Mouse (Mus musculus) adrenal gland, adult 8-10 months (tissue): Measurements from ENCODE around the gene Pou2af1. TPM values are rescaled to one million over a fixed set of nuclear protein-coding genes. Genes with fewer than 3 reads are reported as not detected.

ENCODE experiments used
- DNase-seq: peaks from one replicate; pipeline ENCODE4 v3.0.0; 2022
- total RNA-seq, 4 experiments: library from RNA; stranded (reverse); gene quantifications; 2 replicates each; pipeline ENCODE4 v1.2.4; 2022

Pou2af1 gene
- total RNA-seq: under 1 TPM; 0.35 to 0.71 (median 0.52) TPM

- no peak for DNase-seq
These were observed at the start of gene Pou2af1 for GRCm38 (mm10) chr9:51213023-51213728. TSS of gene Pou2af1 (plus strand) at chr9:51213708.

GRCm38 (mm10) chr9:51163989-51164388 is 49.5 kb upstream of the Pou2af1 start:
- DNase-seq: no peak

GRCm38 (mm10) chr9:51165312-51166180 is 48.0 kb upstream of the Pou2af1 start, which contains the start of gene Gm32742:
TSS of gene Gm32742 (minus strand) at chr9:51165517.
- no peak for DNase-seq

GRCm38 (mm10) chr9:51167954-51168353 is 45.6 kb upstream of the Pou2af1 start:
- no peak for DNase-seq

- no peak for DNase-seq
These were observed 44.8 kb upstream of the Pou2af1 start for GRCm38 (mm10) chr9:51168698-51169097.

DNA sequence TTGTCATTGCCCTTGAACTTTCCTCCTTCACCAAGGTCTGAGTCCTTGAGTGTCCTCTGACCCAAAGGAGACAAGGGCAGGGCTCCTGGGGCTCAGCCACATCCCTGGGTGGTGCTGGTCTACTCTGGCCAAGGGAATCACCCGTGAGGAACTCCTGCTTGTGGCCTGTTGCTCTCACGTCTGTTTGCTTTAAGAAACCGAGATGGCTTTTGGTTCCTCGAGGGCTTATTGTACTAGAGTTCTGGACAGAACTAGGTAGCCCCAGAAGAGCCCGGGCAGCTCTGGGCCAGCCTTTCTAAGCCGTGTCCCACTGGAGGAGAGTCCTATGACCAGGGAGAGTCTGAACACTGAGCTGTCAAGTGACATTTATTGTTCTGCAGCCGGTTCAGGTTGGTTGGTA is 44.4 kb upstream of the Pou2af1 start:
- DNase-seq: no peak

DNA sequence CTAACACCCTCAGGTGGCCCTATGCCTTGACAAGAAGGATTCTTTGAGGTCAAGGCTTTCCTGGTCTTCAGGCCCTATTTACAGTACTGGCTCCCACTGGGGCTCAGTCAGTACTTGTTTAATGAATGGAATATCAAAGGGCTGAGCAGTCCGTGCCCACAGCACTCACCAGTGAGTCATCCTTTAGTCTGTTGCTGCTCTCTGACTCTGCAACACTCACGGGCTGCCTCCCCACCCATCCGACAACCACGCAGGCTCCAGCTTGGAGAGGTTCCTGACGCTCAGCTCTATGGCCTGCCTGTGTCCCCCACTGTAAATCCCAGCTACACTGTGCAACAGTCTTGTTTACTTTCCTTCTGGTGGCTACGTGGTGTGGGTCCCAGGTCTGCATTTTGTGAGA is 43.2 kb upstream of the Pou2af1 start:
- DNase-seq: peak; percentile 15

DNA sequence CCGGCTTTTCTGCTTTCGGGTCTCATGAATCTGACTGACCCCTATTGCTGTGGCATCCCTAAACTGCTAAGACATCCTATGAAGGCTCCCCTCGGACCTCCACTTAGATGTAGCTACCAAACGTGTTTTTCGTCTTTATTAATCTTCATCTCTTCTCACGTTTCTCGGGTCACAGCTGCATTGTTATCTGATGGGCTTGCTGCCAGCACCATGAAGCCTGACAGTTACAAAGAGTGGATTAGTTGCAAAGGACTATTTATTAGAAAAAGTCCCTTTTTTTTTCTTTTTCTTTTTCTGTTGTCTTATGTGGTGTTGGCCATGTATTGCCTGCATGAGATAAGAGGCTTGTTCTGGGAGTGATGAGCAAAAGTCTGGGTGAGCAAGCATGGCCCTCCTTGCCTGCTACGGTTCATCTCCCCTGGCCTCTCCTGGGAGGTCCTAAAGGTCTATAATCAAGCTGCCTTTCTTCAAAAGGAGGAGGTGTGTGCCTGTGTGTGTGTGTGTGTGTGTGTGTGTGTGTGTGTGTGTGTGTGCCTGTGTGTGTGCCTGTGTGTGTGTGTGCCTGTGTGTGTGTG is 38.5 kb upstream of the Pou2af1 start:
- DNase-seq: no peak

GRCm38 (mm10) chr9:51175722-51176121 is 37.8 kb upstream of the Pou2af1 start:
- DNase-seq: no peak

DNA sequence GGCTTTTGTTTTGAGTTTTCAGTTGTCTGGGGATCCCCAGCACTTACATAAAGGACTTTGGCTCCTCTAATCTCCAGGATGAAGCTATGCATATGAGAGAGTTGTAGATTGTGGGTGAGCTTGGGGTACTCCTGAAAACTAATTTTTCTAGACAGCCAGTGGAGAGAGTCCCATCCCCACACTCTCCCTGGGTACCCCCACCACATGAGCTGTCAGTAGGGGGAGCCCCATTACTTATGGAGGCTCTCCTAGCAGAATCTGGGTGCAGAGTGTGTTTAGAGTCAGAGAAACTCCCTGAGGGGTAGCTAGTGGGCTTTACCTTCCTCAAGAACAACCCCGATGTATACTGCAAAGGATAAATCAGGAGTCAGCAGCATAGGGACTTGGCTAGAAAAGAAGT is 35.2 kb upstream of the Pou2af1 start:
- DNase-seq: no peak

GRCm38 (mm10) chr9:51180621-51181020 is 32.9 kb upstream of the Pou2af1 start:
- DNase-seq: no peak

GRCm38 (mm10) chr9:51182716-51183710 is 30.5 kb upstream of the Pou2af1 start:
- DNase-seq: no peak

- no peak for DNase-seq
These were observed 28.1 kb upstream of the Pou2af1 start for GRCm38 (mm10) chr9:51185386-51185785.

GRCm38 (mm10) chr9:51185871-51186270 is 27.6 kb upstream of the Pou2af1 start:
- DNase-seq: no peak

- no peak for DNase-seq
These were observed 22.9 kb upstream of the Pou2af1 start for GRCm38 (mm10) chr9:51190655-51191054.

DNA sequence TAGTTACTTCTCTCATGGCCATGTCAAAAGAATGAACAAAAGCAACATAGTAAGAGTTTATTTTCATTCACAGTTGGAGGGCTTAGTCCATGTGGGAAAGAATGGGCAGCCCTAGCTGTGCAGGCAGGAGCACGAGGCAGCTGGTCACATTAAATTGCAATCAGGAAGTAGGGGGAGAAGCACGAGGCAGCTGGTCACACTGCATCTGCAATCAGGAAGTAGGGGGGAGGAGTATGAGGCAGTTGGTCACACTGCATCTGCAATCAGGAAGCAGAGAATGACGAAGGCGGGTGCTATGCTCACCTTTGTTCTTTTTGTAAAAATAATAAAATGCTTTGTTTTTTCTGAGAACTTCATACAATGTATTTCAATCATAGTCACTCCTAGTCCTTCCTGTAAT is 18.7 kb upstream of the Pou2af1 start:
- DNase-seq: no peak

DNA sequence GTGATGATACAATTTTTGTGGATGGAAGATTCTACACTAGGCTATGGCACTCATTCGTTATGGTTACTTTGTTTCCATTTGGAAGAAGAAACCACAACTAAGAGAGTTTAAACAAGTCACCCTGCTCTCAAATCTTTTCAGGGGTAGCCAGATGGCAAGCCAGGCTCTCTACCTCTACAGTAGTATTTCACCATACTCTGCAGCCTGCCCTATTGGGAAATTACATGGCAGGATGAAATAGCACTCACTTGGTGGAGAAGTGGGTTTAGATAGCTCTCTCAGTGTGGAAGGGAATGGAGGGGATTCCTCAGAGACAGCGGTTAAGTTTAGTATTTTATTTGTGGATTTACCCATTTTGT is 4.6 kb upstream of the Pou2af1 start:
- DNase-seq: no peak

- no peak for DNase-seq
These were observed 2.3 kb upstream of the Pou2af1 start for GRCm38 (mm10) chr9:51211191-51211590.

GRCm38 (mm10) chr9:51213729-51214237 is 275 bp downstream of the Pou2af1 start:
- no peak for DNase-seq

DNA sequence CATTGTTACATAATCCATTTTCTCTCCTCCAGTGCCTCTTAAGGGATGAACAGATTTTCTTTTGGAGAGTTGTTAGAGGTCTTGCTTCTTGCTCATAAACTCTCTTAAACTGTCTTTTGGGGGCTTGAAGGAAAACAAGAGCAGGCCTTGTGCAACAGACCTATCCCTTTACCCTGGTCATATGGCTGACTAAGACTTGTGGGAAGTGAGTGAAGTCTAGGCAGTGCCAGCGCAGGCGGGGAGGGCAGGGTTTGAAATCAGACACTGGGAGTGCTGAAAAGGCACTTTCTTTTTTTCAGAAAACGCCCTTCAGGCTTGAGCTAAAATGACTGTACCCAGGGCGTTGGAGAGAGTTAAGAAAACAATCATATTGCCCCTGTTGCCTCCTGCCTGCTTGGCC is 1.8 kb downstream of the Pou2af1 start:
- no peak for DNase-seq

DNA sequence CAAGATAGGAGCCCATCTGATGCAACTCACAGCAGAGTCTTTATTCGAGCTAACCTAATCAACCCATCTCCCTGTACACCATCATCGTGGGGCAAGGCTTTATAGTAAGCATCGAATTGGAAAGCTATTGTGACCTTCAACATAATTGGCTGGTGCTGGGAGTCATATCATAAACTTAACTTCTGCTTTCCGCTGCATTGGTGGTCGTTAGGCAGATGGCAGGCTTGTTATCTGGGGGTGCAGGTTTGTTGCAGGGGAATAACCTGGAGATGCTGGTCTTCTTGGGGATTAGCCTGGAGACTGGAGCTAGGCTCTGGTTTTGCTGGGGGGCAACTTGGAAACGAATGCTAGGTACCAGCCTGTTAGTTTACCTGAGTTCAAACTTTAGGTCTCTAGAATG is 2.4 kb downstream of the Pou2af1 start:
- no peak for DNase-seq

- DNase-seq: no peak
These were observed 12.2 kb downstream of the Pou2af1 start for GRCm38 (mm10) chr9:51225636-51226166.
